Mouse (Mus musculus) left cerebral cortex, postnatal 25 days (tissue): ENCODE measurements around the gene Ovgp1. TPM values are rescaled to one million over a fixed set of nuclear protein-coding genes. Genes with fewer than 3 reads are reported as not detected.
"Not testable (repeated sequence)": the region's sequence is repeated elsewhere in the genome, so short reads cannot be mapped to it uniquely, and the experiment has no call there.

Experiments
- DNase-seq, 2 experiments: peaks; one replicate each; pipeline ENCODE4 v3.0.0; 2022; ENCODE audit warnings: low spot score in 2 of 2, mixed read lengths in 1 of 2
- intact Hi-C: fragments of 180-260 bp; cut with DNase I; formaldehyde crosslinking; loops from one replicate; pipeline ENCODE4 v1.15.1; 2025
- total RNA-seq, 2 experiments: library from RNA; stranded (reverse); gene quantifications; 2 replicates each; pipeline ENCODE4 v1.2.3; 2021

Ovgp1 gene
- total RNA-seq, 2 experiments from 2014 or later, result 1.5 to 2.3 TPM

DNA sequence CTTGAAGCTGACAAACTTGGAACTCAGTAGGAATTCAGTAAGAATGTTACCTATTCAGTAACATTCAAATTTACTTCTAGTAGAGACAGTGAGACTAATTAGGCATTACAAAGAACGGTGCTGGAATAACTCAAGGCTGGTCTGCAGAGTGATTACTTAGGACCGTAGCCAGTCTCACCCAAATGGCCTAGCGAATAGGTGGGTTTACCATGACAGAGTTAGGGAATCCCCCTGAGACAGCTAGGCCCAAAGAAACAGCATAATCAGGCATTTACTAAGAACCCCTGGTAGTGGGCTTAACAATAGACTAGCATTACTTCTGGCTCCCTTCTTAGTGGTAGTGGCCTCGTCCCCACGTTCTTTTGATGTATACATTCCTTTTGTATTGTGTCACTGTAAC is 16.1 kb downstream of the Ovgp1 start:
- not testable (repeated sequence) for DNase-seq
- intact Hi-C loops, result loop anchor here (10.0 kb wide), 1 partner anchor 895 kb away; no protein-coding TSS in a partner anchor

DNA sequence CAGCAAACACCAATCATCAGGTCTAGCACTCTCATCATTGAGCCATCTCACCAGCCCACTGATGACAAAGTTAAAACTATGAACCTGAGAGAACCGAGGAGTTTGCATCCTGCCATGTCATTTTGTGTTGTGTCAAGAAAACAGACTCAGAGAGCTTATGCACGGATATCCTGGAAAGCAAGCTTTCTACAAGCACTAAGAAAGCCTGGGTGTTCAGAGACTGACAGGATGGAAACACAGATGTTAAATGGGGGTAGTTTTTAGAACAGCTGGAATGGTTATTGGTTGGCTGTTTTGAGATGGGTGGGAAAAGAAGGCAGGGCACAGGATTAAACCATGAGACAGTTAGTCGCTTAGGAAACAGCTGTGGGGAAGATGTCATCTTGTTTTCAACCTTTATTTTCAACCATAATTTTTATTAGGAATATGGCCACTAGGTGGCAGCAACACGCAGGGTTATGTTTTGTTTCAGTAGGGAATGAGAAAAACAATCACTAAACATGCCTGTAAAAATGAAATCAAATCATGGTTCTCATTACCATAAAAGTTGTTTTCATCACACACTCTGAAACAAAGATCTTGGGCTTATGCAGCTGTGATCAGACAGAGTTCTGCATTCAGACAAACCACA is 18.3 kb downstream of the Ovgp1 start:
- intact Hi-C loops, result loop anchor here (1.0 to 10.0 kb wide), 2 partner anchors 457 to 893 kb away; no protein-coding TSS in a partner anchor
- peak; percentile 48 to 54 for DNase-seq

DNA sequence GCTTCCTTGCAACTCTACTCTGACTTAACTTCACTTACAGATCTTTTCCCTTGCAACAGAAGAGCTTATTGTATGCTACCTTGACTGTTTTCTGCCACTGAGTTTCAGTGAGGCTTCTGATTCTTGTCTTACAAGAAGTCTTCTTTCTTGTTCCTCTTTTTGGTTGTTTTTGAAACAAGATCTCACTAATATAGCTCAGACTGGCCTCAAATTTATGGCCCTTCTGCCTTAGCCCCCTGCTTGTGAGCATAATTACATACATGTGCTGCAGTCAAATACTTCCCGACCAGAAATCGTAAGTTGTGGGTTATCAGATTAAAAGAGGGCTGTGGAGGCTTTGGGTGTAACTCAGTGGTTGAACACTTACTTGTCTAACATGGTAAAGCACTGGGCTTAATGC is 21.2 kb downstream of the Ovgp1 start:
- intact Hi-C loops, result loop anchor here (10.0 kb wide), 1 partner anchor 890 kb away; no protein-coding TSS in a partner anchor
- no peak for DNase-seq

DNA sequence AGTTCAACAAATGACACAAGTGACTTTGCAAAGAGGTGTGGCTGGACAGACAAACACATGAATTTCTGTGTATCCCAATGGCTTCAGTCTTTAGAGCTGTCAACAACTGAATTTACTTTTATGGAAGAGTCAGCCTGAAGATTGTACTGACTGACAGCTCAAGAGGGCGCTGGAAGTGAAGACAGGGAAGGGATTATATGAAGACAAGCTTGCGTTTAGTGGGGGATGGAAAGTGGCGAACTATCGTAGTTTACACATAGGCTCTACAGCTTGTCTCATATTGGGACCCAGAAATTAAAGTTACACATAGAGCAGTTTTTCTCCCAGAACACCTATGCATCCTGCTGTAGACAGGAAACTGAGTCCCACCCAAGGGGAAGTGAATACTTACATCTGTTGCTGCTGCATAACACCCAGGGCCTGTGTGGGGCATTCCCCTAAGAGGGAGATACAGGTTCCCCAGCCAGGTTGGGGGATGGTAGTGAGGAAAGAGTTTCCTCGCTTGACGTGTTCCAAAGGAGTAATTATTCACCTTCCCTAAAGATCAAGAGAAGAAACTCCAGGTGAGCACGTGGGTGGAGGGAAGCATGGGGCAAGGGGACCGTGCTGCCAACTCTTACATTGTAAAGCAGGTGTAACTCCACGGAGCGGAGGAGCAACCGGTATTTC is 27.3 kb downstream of the Ovgp1 start:
- intact Hi-C loops, result no loop called here
- DNase-seq, result no peak

DNA sequence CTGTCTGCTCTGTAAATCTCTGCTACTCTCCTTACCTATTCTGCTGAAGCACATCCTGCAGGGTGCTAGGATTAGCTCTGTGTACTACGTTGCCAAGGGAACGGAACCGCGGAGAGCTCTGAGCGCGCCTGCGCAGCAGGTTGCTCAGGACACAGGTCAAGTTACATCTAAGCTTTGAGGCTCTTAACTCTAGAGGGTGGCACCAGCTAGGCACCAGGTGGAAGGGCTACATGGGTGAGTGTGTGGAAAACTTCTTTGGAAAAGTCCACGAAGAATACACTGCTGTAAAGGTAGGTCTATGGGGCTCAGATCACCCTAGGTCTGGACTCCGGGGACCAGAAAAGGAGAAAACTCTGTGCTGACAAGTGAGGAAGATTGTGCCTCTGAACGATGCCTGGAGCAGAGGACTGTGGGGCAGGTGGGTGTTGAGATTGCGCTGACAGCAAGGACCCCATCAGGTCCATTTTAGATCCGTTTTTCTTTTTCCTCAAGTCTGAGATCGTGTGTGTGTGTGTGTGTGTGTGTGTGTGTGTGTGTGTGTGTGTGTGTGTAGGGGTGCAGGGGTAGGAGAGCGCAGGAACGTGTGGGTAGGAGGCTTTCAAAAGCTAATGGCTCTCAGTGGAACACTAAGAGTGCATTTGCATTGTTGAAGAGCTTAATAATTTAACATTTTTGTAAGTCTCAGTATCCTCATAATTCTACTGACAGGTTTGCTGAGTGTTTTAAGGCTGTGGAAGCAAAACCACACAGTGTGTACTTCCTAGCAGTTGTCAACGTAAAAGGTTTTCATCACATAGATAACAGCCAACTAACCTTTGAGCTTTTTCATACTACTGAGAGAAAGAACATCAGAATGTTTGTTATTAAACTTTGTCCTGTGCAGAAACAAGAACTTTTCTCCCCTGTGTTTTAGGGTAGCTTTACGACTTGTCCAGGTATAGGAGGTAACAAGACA is 28.2 kb downstream of the Ovgp1 start:
- peak; percentile 39 to 44 for DNase-seq
- intact Hi-C loops, result no loop called here

- DNase-seq, intact Hi-C loops: not testable (repeated sequence)
Measured at GRCm38 (mm10) chr3:106003360-106003759, 29.8 kb downstream of the Ovgp1 start.

GRCm38 (mm10) chr3:106014546-106014945 is 41.0 kb downstream of the Ovgp1 start, which contains the start of gene Pifo:
Pifo (minus strand) TSS chr3:106014646.
- intact Hi-C loops, result loop anchor here (10.0 kb wide), 1 partner anchor 860 kb away; no protein-coding TSS in a partner anchor
- no peak for DNase-seq

- DNase-seq, result peak; percentile 6 to 20
- intact Hi-C loops, result loop anchor here (2.0 kb wide), 1 partner anchor 427 kb away; no protein-coding TSS in a partner anchor
Measured at GRCm38 (mm10) chr3:106021840-106022239, 48.3 kb downstream of the Ovgp1 start.

- intact Hi-C loops, result no loop called here
Measured at GRCm38 (mm10) chr3:106024135-106024534, 50.6 kb downstream of the Ovgp1 start.

GRCm38 (mm10) chr3:106032781-106033180 is 59.3 kb downstream of the Ovgp1 start, which contains the start of gene Chil5:
Chil5 (minus strand) TSS chr3:106032814.
- DNase-seq, result no peak
- intact Hi-C loops, result no loop called here

More at GRCm38 (mm10) chr3:106024135-106024534, 50.6 kb downstream of the Ovgp1 start:
- DNase-seq, result no peak

Other genes with a start within 250 kb of the Ovgp1 start
- gene Rap1a, start 172.4 kb upstream of the Ovgp1 start, total RNA-seq, result 10 to 100 TPM; 71.5 to 76.4 TPM
- 1 to 10 TPM; 1.2 to 1.5 TPM for gene Adora3, start 102.9 kb upstream of the Ovgp1 start, total RNA-seq
- under 1 TPM in 1 of 2 experiments, not detected in 1; 0.69 TPM for gene Tmigd3, start 102.8 kb upstream of the Ovgp1 start, total RNA-seq
- gene I830077J02Rik, start 41.0 kb upstream of the Ovgp1 start, total RNA-seq, result under 1 TPM; 0.44 to 0.78 TPM
- 10 to 100 TPM; 49.5 to 51.6 TPM for gene Wdr77, start 14.3 kb upstream of the Ovgp1 start, total RNA-seq
- gene Atp5f1, start 13.6 kb upstream of the Ovgp1 start, total RNA-seq, result 100 to 1,000 TPM; 272 to 278 TPM
- gene Pifo, start 40.9 kb downstream of the Ovgp1 start, total RNA-seq, result not detected
- gene Chil5, start 59.1 kb downstream of the Ovgp1 start, total RNA-seq, result not detected
- under 1 TPM; 0.71 to 0.76 TPM for gene Chia1, start 139.5 kb downstream of the Ovgp1 start, total RNA-seq
- gene Chil3, start 193.9 kb downstream of the Ovgp1 start, total RNA-seq, result not detected
- not detected for gene Chil4, start 245.8 kb downstream of the Ovgp1 start, total RNA-seq